Mouse (Mus musculus) adrenal gland, adult 18-20 months (tissue): ENCODE results near the gene Nxf3. TPM values are rescaled to one million over a fixed set of nuclear protein-coding genes. Genes with fewer than 3 reads are reported as not detected.

ENCODE experiments used
- total RNA-seq, 2 experiments: library from RNA; stranded (reverse); gene quantifications; 1 replicate in 1 of 2; 2 replicates in 1 of 2; pipeline ENCODE4 v1.2.3; 2021

The Nxf3 gene
- total RNA-seq, 2 experiments from 2014 or later: not detected

Other genes with a start within 250 kb of the Nxf3 start
- 10 to 100 TPM; 37.6 to 41.5 TPM for gene Gprasp2, start 246.2 kb downstream of the Nxf3 start, total RNA-seq
- gene Arxes2, start 91.4 kb downstream of the Nxf3 start, total RNA-seq: 10 to 100 TPM; 34.2 to 96.8 TPM
- 10 to 100 TPM in 1 of 2 experiments, 1 to 10 TPM in 1; 5.4 to 27.3 TPM for gene Arxes1, start 51.9 kb downstream of the Nxf3 start, total RNA-seq
- gene Bex2, start 17.0 kb downstream of the Nxf3 start, total RNA-seq: 10 to 100 TPM; 25.5 to 28.7 TPM
- 1 to 10 TPM; 5.7 to 6.0 TPM for gene Bex4, start 53.7 kb upstream of the Nxf3 start, total RNA-seq
- gene Tceal8, start 87.1 kb upstream of the Nxf3 start, total RNA-seq: 10 to 100 TPM; 35.2 to 41.5 TPM
- 1 to 10 TPM in 1 of 2 experiments, not detected in 1; 2.3 TPM for gene Tceal5, start 118.6 kb upstream of the Nxf3 start, total RNA-seq
- not detected for gene Tceal7, start 129.5 kb upstream of the Nxf3 start, total RNA-seq
- gene Bex1, start 130.3 kb upstream of the Nxf3 start, total RNA-seq: 10 to 100 TPM; 11.8 to 14.1 TPM
- 100 to 1,000 TPM; 233 to 300 TPM for gene Tceal9, start 159.8 kb upstream of the Nxf3 start, total RNA-seq
- 100 to 1,000 TPM in 1 of 2 experiments, 10 to 100 TPM in 1; 89.5 to 140 TPM for gene Bex3, start 185.0 kb upstream of the Nxf3 start, total RNA-seq